Mouse (Mus musculus) c-Kit-positive CD71-negative TER-119-negative erythroid progenitor cells, embryonic 14.5 days (primary cell): ENCODE data around the gene Olfr373.

ENCODE experiments used
- DNase-seq: peaks from one replicate; pipeline ENCODE4 v3.0.0-alpha.2; 2013; ENCODE audit warnings: low read depth

Gene Olfr373

DNA sequence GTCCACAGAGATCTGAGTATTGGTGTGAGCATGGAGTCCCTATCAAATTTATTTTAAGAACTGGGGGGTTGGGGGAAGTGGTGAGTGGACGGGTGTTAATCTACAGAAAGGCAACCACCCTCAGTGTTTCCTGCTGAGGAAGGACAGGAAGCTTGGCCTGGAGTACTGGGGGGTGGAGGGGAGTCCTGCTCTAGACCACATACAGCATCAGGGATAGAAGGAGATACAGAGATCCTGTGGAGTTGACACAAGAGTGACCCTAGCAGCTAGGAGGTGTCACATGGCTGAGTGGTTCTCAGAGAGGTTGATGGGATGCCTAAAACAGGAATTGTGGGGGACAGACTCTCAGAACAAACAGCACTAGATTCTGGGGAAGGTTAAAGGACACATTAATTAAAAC is 50.5 kb downstream of the Olfr373 start:
- DNase-seq, result no peak

DNA sequence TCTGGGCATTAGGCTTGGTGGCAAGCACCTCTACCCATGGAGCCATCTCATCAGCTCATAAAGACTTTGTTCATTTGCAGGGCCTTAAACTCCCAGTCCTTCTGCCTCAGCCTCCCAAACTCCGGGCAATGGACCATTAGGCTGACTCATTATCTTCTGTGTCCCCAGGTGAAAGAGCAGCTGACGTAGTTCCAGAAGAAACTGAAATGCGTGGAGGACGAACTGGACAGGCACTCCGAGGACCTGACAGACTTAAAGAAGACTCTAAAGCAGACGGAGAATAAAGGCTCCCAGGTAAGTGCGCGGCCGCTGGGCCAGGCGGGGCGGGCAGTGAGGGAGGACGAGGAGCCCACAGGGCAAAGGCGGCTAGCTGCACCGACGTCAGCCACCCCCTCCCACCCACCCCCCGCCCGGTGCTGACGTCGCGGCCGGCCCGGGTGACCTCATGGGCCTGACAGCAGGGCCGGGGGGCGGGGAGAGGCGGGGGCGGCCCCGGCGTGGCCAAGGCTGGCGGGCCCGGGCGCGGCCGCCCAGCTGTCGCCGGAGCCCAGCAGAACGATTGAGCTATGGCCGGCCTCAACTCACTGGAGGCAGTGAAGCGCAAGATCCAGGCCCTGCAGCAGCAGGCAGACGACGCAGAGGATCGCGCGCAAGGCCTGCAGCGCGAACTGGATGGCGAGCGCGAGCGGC is 51.9 kb downstream of the Olfr373 start, which contains the start of gene Tpm4:
Gene Tpm4, plus strand, starts transcription at position 220 of the 690 bp plus-strand sequence.
- DNase-seq, result no peak

DNA sequence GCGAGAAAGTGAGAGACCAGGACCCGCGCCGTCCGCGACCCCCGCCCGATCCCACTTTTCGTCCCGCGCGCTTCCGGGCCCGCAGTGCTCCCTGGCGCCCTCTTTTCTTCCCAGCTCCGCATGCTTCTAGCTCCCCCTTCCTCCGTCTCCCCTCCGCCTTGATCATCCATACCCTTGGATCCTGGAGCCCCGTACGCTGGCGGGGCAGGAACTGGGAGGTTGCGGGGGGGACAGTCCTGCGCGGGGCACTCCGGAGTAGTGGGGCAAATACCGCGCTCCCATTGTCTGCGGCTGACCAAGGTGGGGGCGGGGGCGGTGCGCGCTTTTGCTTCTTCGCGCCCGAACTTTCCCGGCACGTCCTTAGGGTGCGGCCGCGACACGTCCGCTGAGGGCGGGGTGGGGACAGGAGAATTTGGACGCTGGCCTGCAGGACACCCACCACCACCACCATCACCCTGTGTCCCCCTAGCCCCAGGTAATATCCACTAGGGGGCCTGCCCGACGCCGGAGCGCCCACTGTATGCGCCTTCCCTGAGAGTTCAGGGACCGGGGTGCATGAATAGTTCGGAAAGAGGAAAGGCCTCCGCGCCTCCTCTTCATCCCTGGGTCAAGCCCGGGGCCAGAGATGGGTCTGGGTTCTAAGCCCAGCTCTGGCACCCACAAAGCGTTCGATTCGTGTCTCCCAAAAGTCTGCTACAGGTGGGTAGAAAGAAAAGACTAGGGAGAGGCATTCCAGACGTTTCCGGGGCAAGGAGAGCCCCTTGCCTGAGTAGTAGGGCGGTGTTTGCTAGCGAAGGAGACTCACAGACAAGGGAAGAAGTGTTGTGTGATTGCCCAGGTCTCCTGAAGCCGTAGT is 52.7 kb downstream of the Olfr373 start:
- no peak for DNase-seq

- DNase-seq, result no peak
These were observed 53.5 kb downstream of the Olfr373 start for GRCm38 (mm10) chr8:72136302-72136978.

DNA sequence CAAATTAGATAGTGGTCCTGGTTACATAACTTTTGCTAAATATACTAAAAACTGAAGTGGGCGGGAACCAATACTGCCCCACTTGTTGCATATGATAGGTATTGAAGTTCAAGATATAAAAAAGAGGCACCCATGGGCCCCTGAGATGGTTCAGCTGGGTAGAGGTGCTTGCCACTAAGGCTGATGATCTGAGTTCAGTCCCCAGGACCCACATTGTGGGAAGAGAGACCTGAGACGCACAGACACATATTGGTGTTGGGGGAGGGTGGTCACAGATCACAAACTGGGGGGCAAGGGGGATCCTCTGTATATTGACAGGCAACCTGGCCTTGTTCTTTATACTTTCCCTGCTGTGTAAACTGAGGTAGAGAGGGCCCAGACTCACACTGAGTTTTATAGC is 54.5 kb downstream of the Olfr373 start:
- no peak for DNase-seq

- DNase-seq, result no peak
These were observed 55.5 kb downstream of the Olfr373 start for GRCm38 (mm10) chr8:72138456-72138855.

DNA sequence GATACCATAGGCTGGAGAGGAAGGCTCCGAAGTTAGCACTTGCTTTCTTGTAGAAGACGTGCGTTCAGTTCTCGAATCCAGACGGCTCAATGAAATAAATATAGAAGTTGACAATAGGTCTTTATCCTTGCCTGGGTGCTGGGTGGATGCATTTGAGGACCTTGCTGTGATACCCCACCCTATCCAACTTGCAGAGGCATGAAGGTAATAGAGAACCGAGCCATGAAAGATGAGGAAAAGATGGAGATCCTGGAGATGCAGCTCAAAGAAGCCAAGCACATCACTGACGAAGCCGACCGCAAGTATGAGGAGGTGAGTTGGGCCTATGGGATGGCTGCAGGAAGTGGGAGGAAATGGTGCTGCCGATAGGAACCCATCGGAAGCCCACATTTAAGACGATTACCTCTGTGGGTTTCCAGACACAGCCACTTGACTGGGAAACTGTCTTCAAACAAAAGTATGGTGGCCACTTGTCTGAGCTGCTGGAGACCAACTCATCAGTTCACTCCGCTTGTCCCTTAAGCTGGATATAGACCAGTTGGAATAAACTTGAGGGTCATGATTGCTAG is 60.4 kb downstream of the Olfr373 start:
- DNase-seq, result no peak

- no peak for DNase-seq
These were observed 61.5 kb downstream of the Olfr373 start for GRCm38 (mm10) chr8:72144345-72144975.

DNA sequence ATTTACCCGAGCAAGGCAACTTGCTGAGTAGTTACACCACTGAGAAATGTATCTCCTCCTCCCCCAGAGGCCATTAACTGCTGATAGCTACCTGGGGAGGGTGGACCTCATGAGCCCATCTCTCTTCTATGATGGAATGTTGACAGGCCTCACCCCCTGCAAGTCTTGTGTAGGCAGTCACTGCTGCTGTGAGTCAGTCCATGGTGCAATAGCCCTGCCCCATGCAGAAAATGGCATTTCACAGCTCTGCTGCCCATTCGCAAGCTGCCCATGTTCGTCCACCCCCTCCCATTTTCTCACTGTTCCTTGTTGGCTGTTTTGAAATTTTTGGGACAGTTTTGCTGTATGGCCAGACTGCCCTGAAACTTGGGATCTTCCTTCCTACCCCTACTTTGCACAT is 62.5 kb downstream of the Olfr373 start:
- DNase-seq, result no peak

- DNase-seq, result no peak
These were observed 63.1 kb downstream of the Olfr373 start for GRCm38 (mm10) chr8:72146056-72146455.

GRCm38 (mm10) chr8:72146556-72146955 is 63.6 kb downstream of the Olfr373 start:
- no peak for DNase-seq

- no peak for DNase-seq
These were observed 64.3 kb downstream of the Olfr373 start for GRCm38 (mm10) chr8:72147266-72147665.

- no peak for DNase-seq
These were observed 66.1 kb downstream of the Olfr373 start for GRCm38 (mm10) chr8:72149056-72149455.

GRCm38 (mm10) chr8:72151418-72152078 is 68.6 kb downstream of the Olfr373 start:
- no peak for DNase-seq
